Mouse (Mus musculus) urinary bladder, postnatal 10 days (tissue): ENCODE data around the gene Rrm2.
"Not testable (repeated sequence)": the region's sequence is repeated elsewhere in the genome, so short reads cannot be mapped to it uniquely, and the experiment has no call there.

Source experiments
- DNase-seq: peaks from one replicate; pipeline ENCODE4 v3.0.0; 2022; ENCODE audit warnings: low spot score

The Rrm2 gene

GRCm38 (mm10) chr12:24707954-24708823, at the start of gene Rrm2:
Gene Rrm2 (plus strand): TSS chr12:24708241.
- peak; percentile 83 for DNase-seq

GRCm38 (mm10) chr12:24658998-24659397, 49.0 kb upstream of the Rrm2 start:
- no peak for DNase-seq

GRCm38 (mm10) chr12:24659923-24660322, 48.1 kb upstream of the Rrm2 start:
- no peak for DNase-seq

GRCm38 (mm10) chr12:24661100-24661499, 46.9 kb upstream of the Rrm2 start:
- no peak for DNase-seq

GRCm38 (mm10) chr12:24662131-24662530, 45.9 kb upstream of the Rrm2 start:
- DNase-seq: no peak

- no peak for DNase-seq
Observed at GRCm38 (mm10) chr12:24680096-24680491, 27.9 kb upstream of the Rrm2 start.

- no peak for DNase-seq
Observed at GRCm38 (mm10) chr12:24680492-24681285, 27.4 kb upstream of the Rrm2 start.

- no peak for DNase-seq
Observed at GRCm38 (mm10) chr12:24681286-24682023, 26.6 kb upstream of the Rrm2 start, which contains the start of gene Cys1. Gene Cys1 (minus strand): TSS chr12:24681813.

- no peak for DNase-seq
Observed at GRCm38 (mm10) chr12:24682563-24682962, 25.5 kb upstream of the Rrm2 start.

- DNase-seq: no peak
Observed at GRCm38 (mm10) chr12:24683461-24683860, 24.6 kb upstream of the Rrm2 start.

- DNase-seq: no peak
Observed at GRCm38 (mm10) chr12:24686038-24686695, 21.9 kb upstream of the Rrm2 start.

- DNase-seq: no peak
Observed at GRCm38 (mm10) chr12:24686696-24687346, 21.2 kb upstream of the Rrm2 start.

- no peak for DNase-seq
Observed at GRCm38 (mm10) chr12:24690351-24690750, 17.7 kb upstream of the Rrm2 start.

GRCm38 (mm10) chr12:24696500-24697483, 11.2 kb upstream of the Rrm2 start:
- no peak for DNase-seq

- no peak for DNase-seq
Observed at GRCm38 (mm10) chr12:24697484-24698204, 10.4 kb upstream of the Rrm2 start.

- no peak for DNase-seq
Observed at GRCm38 (mm10) chr12:24698514-24698913, 9.5 kb upstream of the Rrm2 start.

GRCm38 (mm10) chr12:24699578-24699977, 8.5 kb upstream of the Rrm2 start:
- no peak for DNase-seq

- DNase-seq: not testable (repeated sequence)
Observed at GRCm38 (mm10) chr12:24701621-24702020, 6.4 kb upstream of the Rrm2 start.

- no peak for DNase-seq
Observed at GRCm38 (mm10) chr12:24703013-24703412, 5.0 kb upstream of the Rrm2 start.
